Mouse (Mus musculus) midbrain, embryonic 14.5 days (tissue): ENCODE data around the gene Tpcn2. TPM values are rescaled to one million over a fixed set of nuclear protein-coding genes. Genes with fewer than 3 reads are reported as not detected.

Source experiments
- ATAC-seq: fragments of 200-750 bp; cut with Nextera tagmentation; 2 replicates; pipeline ENCODE4 v1.8.0; 2017; ENCODE audit warnings: moderate number of reproducible peaks, moderate library complexity; ENCODE audit not compliant: low FRiP score, low TSS enrichment
- DNase-seq: peaks from one replicate; pipeline ENCODE4 v3.0.0-alpha.2; 2015
- H3K27ac ChIP-seq: fragments of 300-500 bp; sonication (generic); replicated peaks from 2 replicates; pipeline ENCODE4 v1.5.1; 2014; ENCODE audit warnings: mild to moderate bottlenecking, low read depth, low read length, moderate library complexity
- H3K27me3 ChIP-seq: fragments of 300-500 bp; sonication (generic); 2 replicates; pipeline ENCODE4 v1.6.1; 2014; ENCODE audit warnings: low read length, control low read depth, mixed read lengths; ENCODE audit not compliant: control insufficient read depth, insufficient read depth
- H3K36me3 ChIP-seq: fragments of 300-500 bp; sonication (generic); 2 replicates; pipeline ENCODE4 v1.6.1; 2014; ENCODE audit warnings: low read length, control low read depth; ENCODE audit not compliant: control insufficient read depth, insufficient read depth
- H3K4me1 ChIP-seq: fragments of 300-500 bp; sonication (generic); 2 replicates; pipeline ENCODE4 v1.6.1; 2014; ENCODE audit warnings: mild to moderate bottlenecking, antibody characterized with exemption, low read length, control low read depth; ENCODE audit not compliant: control insufficient read depth, insufficient read depth
- H3K4me2 ChIP-seq: fragments of 300-500 bp; sonication (generic); 2 replicates; pipeline ENCODE4 v1.6.1; 2014; ENCODE audit warnings: mild to moderate bottlenecking, low read length, moderate library complexity
- H3K4me3 ChIP-seq: fragments of 300-500 bp; sonication (generic); replicated peaks from 2 replicates; pipeline ENCODE4 v1.5.1; 2014; ENCODE audit warnings: low read depth, low read length
- H3K9ac ChIP-seq: fragments of 300-500 bp; sonication (generic); replicated peaks from 2 replicates; pipeline ENCODE4 v1.6.1; 2014; ENCODE audit warnings: mild to moderate bottlenecking, low read length, moderate library complexity
- H3K9me3 ChIP-seq: fragments of 300-500 bp; sonication (generic); 2 replicates; pipeline ENCODE4 v1.6.1; 2016; ENCODE audit warnings: low read length, control low read depth, mixed read lengths; ENCODE audit not compliant: control insufficient read depth
- WGBS: fragments of 180-500 bp; shearing (Covaris S2); extraction: QIAGEN DNeasy Blood & Tissue Kit; methylation state at CpG from one replicate; pipeline ENCODE4 v1.1.7; 2014; 5-methylcytosine and 5-hydroxymethylcytosine counted together
- polyA plus RNA-seq: library from polyadenylated mRNA; unstranded; fragments of >200 nt; fragmentation: Nextera tagmentation; extraction: Ambion mirVana; gene quantifications from 2 replicates; pipeline ENCODE4 v1.2.1, GENCODE M21; 2014

Gene Tpcn2
- polyA plus RNA-seq, 1 experiment from 2014 or later: 1.4 TPM

DNA sequence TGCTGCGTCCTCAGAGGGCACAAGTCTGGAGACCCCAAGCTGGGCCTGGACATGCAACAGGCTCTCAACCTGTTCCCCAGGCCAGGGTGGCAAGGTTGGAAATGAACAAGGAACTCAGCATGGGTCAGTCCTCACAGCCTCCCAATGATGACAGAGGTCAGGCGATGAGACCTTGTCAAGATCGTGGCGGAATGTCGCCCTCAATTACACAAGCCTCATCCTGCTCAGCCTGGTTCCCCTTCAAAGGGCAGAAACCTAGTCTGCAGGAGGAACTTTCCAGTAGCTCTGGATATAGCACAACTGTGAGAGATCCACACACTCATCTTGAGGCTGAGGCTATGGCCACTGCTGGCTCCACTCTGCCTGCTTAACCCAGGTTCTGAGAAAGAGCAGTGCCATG, 12.9 kb downstream of the Tpcn2 start:
- DNase-seq (no peak), ATAC-seq (no peak)
- H3K4me1 ChIP-seq: no peaks in the 10 kb centered on the region
- WGBS: over 99% methylated on average over 5 of the region's 5 CpGs
- no peak overlapping the region for H3K4me3 ChIP-seq
- H3K9me3 ChIP-seq: no peaks in the 10 kb centered on the region
- 0 out of 2 replicates have a peak, but pooled peaks cover 2% of the 10 kb centered on the region for H3K36me3 ChIP-seq
- no peak overlapping the region for H3K27ac ChIP-seq
- H3K4me2 ChIP-seq: no peak overlapping the region
- H3K9ac ChIP-seq: no peak overlapping the region
- H3K27me3 ChIP-seq: no peaks in the 10 kb centered on the region

DNA sequence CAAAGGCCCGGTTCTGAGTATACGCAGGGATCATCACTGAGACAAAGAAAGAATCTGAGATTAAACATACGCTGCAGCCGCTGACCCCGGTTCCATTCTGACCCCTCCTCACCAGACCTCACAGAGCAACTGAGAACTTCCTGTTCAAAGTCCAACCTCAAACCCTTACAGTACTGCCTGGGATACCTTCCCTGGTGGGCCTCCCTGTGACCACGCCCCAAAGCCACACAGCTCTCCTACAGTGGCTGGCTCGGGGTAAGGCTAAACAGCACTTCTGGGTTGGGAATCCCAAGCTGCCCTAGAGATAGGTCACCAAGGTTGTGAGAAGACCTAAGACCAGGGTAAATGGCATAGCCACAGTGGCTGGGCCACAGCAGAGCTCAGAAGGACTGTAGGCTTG, 14.9 kb downstream of the Tpcn2 start:
- 97% methylated on average over 7 of the region's 7 CpGs for WGBS
- no peaks in the 10 kb centered on the region for H3K9me3 ChIP-seq
- no peak overlapping the region for H3K4me2 ChIP-seq
- H3K9ac ChIP-seq: no peak overlapping the region
- H3K4me1 ChIP-seq: no peaks in the 10 kb centered on the region
- H3K36me3 ChIP-seq: 0 out of 2 replicates have a peak, but pooled peaks cover 2% of the 10 kb centered on the region
- no peaks in the 10 kb centered on the region for H3K27me3 ChIP-seq
- ATAC-seq (no peak), DNase-seq (no peak)
- no peak overlapping the region for H3K27ac ChIP-seq
- no peak overlapping the region for H3K4me3 ChIP-seq

DNA sequence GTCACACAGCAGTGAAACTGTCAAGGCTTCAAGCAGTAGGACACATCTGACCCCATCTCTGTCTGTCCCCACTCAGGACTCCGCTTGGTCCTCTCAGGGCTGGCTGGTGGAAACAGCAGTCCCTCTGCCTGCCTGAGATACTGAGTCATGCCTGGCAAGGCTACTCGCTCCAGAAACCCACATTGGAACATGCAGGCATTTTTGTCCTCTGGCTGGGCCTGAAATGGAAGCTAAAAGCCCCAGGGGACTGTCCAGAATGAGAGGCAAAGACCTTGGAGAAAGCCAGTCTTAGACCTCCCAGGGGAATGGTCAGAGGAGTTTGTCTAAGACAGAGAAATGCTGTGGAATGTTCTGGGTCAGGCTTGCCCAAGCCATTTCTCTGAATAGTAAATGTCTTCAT, 17.8 kb downstream of the Tpcn2 start:
- no peak for ATAC-seq
- 89% methylated on average over 2 of the region's 2 CpGs for WGBS
- no peak overlapping the region for H3K27ac ChIP-seq

DNA sequence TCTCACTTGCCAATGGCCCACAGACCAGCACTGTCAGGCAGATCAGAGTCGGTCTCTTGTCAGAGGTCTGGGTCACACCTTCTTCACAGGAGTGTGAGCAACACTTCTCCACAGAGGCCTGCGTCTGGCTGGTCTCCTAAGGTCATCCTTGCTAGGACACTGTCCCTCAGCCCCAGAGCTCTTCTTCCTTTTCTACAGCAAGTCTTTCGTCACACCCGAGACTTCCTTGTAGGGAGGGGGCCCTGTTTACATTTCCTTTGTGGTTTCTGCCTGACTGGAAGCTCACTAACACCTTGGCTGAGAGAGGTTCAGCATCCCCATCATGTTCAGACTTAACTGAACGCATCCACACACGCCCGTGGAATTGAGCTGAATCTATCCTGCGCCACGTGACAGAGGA, 19.6 kb downstream of the Tpcn2 start:
- ATAC-seq (no peak), DNase-seq (no peak)
- H3K36me3 ChIP-seq: 0 out of 2 replicates have a peak, but pooled peaks cover 2% of the 10 kb centered on the region
- H3K9ac ChIP-seq: no peak overlapping the region
- 93% methylated on average over 9 of the region's 9 CpGs for WGBS
- H3K4me1 ChIP-seq: no peaks in the 10 kb centered on the region
- no peak overlapping the region for H3K4me3 ChIP-seq
- no peaks in the 10 kb centered on the region for H3K27me3 ChIP-seq
- no peak overlapping the region for H3K27ac ChIP-seq
- no peaks in the 10 kb centered on the region for H3K9me3 ChIP-seq
- H3K4me2 ChIP-seq: no peak overlapping the region

More for the DNA sequence above, 17.8 kb downstream of the Tpcn2 start:
- Histone ChIP-seq H3K9me3 (no peaks in the 10 kb centered on the region), H3K27me3 (no peaks in the 10 kb centered on the region), H3K4me3 (no peak overlapping the region), H3K4me1 (no peaks in the 10 kb centered on the region), H3K4me2 (no peak overlapping the region), H3K36me3 (0 out of 2 replicates have a peak, but pooled peaks cover 2% of the 10 kb centered on the region), H3K9ac (no peak overlapping the region)
- DNase-seq: no peak

DNA sequence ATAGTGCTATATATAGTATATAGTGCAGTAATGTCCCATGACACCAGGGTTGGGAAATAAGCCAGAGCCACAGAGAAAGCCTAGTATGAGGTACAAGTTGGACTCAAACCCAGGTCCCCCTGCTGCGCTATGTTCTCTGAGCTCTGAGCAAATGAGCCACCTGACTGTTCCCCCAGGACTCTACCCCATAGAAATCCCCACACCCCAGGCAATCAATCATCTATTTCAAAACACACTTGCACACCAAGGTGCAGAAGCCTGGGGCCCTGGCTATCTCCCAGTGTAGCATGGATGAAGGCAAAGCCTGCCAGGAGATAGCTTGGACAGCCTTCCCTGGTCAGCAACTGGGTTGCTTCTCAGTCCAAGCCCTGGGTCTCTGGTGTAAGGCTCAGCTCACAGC, 27.7 kb downstream of the Tpcn2 start:
- no peak overlapping the region for H3K27ac ChIP-seq
- H3K9ac ChIP-seq: no peak overlapping the region
- no peaks in the 10 kb centered on the region for H3K4me1 ChIP-seq
- H3K27me3 ChIP-seq: no peaks in the 10 kb centered on the region
- ATAC-seq (no peak), DNase-seq (no peak)
- H3K9me3 ChIP-seq: no peaks in the 10 kb centered on the region
- H3K36me3 ChIP-seq: 0 out of 2 replicates have a peak, but pooled peaks cover 3% of the 10 kb centered on the region
- H3K4me3 ChIP-seq: no peak overlapping the region
- H3K4me2 ChIP-seq: no peak overlapping the region
- WGBS: 96% methylated on average over 1 of the region's 1 CpGs

DNA sequence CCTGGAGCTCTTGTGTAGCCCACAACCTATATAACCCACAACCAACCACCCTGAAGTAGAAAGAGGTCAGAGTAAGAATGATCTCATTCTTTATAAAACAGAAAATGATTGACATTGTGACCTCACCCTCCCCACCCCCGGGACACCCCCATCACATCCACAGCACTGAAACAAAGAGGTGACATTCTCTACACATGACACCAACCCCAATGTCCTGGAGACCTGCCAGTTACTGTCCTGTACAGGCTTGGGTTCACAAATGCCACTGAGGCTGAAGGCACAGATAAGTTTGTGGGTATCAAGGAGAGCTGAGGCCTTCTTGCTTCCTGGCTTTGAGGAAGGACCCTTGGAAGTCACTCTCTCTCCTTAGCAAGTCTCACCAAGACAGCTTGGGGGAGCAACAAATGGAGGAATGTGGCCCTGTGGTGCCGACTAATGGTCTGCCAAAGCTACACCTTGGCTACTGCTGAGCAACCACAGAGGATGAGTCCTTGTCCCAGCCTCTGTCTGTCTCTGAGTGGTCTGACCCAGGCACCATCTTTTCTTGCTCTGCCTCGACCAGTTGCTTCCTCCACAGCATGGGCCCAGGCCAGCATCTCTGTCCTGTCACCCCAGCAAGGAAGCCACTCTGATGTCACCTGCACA, 29.7 kb downstream of the Tpcn2 start:
- H3K27ac ChIP-seq: no peak overlapping the region
- H3K4me2 ChIP-seq: no peak overlapping the region
- no peak overlapping the region for H3K9ac ChIP-seq
- 0 out of 2 replicates have a peak, but pooled peaks cover 3% of the 10 kb centered on the region for H3K36me3 ChIP-seq
- H3K4me1 ChIP-seq: no peaks in the 10 kb centered on the region
- H3K9me3 ChIP-seq: no peaks in the 10 kb centered on the region
- DNase-seq: no peak
- 58% methylated on average over 3 of the region's 3 CpGs for WGBS
- H3K4me3 ChIP-seq: no peak overlapping the region
- H3K27me3 ChIP-seq: no peaks in the 10 kb centered on the region
- ATAC-seq: no peak

DNA sequence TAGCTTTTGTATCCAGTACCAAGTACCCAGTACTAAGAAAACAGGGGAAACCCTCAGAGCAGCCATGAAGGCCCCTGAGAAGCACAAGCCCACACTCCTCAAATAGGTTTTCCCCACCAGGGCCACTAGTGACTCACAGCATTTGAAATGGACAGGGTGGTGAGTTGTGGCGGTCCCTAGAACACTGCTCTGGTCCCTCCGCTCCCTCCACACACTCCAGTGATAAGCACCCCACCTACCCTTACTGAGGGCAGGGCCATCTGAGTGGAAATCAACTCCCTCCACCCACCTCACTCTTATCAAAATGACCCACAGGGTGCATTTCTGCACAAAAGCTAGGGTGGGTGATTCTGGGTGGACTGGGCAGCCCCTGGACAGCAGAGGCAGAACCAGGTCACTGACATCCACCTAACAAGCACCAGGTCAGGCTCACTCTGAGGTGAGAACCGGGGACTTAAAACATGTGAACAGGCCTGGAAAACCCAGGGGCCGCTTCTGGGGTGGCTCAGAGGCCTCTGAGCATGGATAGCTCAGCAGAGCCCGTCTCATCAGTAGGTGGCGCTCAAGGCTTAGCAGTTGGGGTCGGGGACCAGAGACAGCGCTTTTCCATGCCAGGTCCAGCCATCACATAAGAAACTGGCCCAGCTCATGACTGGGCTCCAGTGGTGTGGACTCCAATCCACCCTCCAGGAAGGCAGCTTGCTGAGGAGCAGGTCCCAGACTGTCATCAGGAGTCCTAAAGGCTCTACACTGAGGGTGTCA, 30.9 kb downstream of the Tpcn2 start:
- WGBS: 25% methylated on average over 8 of the region's 8 CpGs
- Histone ChIP-seq H3K9ac (no peak overlapping the region), H3K27me3 (no peaks in the 10 kb centered on the region), H3K4me2 (no peak overlapping the region), H3K9me3 (no peaks in the 10 kb centered on the region), H3K36me3 (0 out of 2 replicates have a peak, but pooled peaks cover 3% of the 10 kb centered on the region), H3K4me1 (no peaks in the 10 kb centered on the region), H3K27ac (no peak overlapping the region), H3K4me3 (no peak overlapping the region)
- peak; percentile 60; the same call in 1 of the 2 replicates for ATAC-seq
- DNase-seq: peak; percentile 89

DNA sequence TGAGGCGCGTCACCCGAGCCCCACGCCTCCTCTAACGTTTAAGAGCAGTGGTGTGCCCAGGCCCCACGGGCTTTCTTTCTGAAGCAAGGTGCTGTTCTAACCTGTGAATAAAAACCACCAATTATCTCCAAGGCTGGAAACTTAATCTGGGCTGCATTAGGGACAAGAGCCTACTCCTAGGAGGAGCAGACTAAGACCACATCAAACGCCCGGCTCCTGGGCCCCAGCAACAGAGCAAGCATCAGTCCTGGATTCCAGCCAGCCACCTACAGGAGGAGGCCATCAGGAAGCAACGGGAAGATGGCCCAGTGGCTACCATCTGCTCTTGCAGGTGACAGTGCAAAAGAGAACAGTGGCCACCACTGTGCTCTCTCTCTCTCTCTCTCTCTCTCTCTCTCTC, 33.6 kb downstream of the Tpcn2 start:
- ATAC-seq (no peak), DNase-seq (no peak)
- Histone ChIP-seq H3K27me3 (no peaks in the 10 kb centered on the region), H3K9me3 (no peaks in the 10 kb centered on the region), H3K4me2 (no peak overlapping the region), H3K9ac (no peak overlapping the region), H3K4me3 (no peak overlapping the region), H3K36me3 (no peaks in the 10 kb centered on the region), H3K27ac (no peak overlapping the region), H3K4me1 (no peaks in the 10 kb centered on the region)
- WGBS: 77% methylated on average over 9 of the region's 9 CpGs

DNA sequence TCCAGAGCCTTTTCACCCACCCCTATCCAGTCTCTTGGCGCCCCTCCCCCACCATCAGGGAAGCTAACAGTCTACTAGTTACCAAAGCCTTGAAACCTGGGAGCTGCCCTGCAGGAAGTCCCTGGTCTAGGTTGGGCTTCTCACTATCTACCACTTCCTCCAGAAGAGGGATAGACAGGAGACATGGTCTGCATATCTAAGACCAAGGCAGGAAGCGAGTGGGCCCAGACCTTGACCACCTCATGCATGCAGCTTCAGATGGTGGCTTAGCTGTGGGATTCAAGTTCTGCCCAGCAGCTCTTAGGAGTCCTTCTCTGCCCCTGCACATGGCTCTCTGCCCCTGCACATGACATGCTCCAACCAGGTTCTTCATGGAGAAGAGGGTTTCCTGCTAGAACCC, 34.9 kb downstream of the Tpcn2 start:
- H3K4me3 ChIP-seq: no peak overlapping the region
- no peaks in the 10 kb centered on the region for H3K9me3 ChIP-seq
- ATAC-seq: no peak
- WGBS: 93% methylated on average over 2 of the region's 2 CpGs
- no peaks in the 10 kb centered on the region for H3K4me1 ChIP-seq
- no peak overlapping the region for H3K4me2 ChIP-seq
- H3K27ac ChIP-seq: no peak overlapping the region
- H3K27me3 ChIP-seq: no peaks in the 10 kb centered on the region
- DNase-seq: no peak
- no peaks in the 10 kb centered on the region for H3K36me3 ChIP-seq
- H3K9ac ChIP-seq: no peak overlapping the region
